In the genomic region with DNA sequence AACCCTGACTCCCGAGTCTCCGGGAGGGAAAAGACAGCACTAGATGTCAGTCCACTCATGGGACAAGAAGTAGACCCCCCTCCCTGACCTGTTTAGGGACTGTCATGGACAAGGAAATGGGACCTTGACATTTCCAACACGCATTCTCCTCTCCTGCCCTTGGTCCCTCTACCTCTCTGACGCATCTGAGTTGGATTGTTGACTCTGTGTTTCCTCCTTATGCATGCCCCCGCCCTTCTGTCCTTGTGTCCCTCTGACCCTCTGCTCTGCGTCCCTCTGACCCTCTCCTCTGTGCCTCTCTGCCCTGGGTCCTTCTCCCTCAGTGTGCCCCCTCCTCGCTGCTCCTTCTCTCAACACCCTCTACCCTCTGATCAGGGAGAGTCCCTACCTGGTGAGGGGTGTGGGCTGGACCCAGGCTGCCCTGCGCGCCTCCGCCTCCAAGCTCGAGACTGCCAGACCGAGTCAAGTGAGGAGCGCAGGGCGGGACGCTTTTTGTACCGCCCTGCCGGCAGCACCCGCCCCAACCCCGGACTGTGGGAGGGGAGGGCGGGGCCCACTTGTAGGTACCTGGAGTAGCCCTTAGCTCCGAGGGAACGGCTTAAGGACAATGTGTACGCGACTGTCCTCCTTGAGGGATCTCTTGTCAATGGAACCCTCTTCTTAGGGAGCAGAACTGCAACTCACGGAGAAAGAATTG, we compare ENCODE assay signal across 8 mouse cellular contexts. TPM values are rescaled to one million over a fixed set of nuclear protein-coding genes. Genes with fewer than 3 reads are reported as not detected.
DNase-seq lines count a peak whose midpoint lies in the region; ATAC-seq lines count a peak whose summit lies in the region.

No protein-coding gene starts in this region.

- peaks cover 15% of the 10 kb centered on the region; the same call in 1 of the 2 replicates for H3K4me1 ChIP-seq in forebrain, embryonic 11.5 days (replicated peaks; ENCODE audit: control insufficient read depth, insufficient read depth, low read length)
- peaks cover 48% of the 10 kb centered on the region for H3K4me1 ChIP-seq in limb, embryonic 13.5 days
- H3K4me1 ChIP-seq in midbrain, embryonic 14.5 days (ENCODE audit: control insufficient read depth, insufficient read depth, low read length): 0 out of 2 replicates have a peak, but pooled peaks cover 7% of the 10 kb centered on the region

- H3K9me3 ChIP-seq in forebrain, embryonic 11.5 days (ENCODE audit: control insufficient read depth, low read length): no peaks in the 10 kb centered on the region
- H3K9me3 ChIP-seq in limb, embryonic 13.5 days: no peaks in the 10 kb centered on the region
- H3K9me3 ChIP-seq in midbrain, embryonic 14.5 days (ENCODE audit: control insufficient read depth, low read length): no peaks in the 10 kb centered on the region

- peak overlapping the region; percentile 16 for H3K4me3 ChIP-seq in forebrain, embryonic 11.5 days (ENCODE audit: low read depth, low read length)
- H3K4me3 ChIP-seq in limb, embryonic 13.5 days: peak overlapping the region; percentile 30
- H3K4me3 ChIP-seq in midbrain, embryonic 14.5 days (replicated peaks; ENCODE audit: low read depth, low read length): no peak overlapping the region

- peak; percentile 89 for DNase-seq in 3134 (ENCODE audit: extremely low read depth, insufficient read length, low spot score)
- DNase-seq in adrenal gland, adult 18-20 months (ENCODE audit: low spot score in 2 of 2): peak; percentile 72 to 73
- DNase-seq in forebrain, embryonic 11.5 days (ENCODE audit: low spot score): no peak
- DNase-seq in midbrain, embryonic 14.5 days: no peak
- peak; percentile 84 for DNase-seq in urinary bladder, postnatal 14 days (ENCODE audit: low spot score)
- DNase-seq in frontal cortex, adult 2 months (ENCODE audit: extremely low spot score in 1 of 2, low spot score in 1 of 2): no peak

- no peaks in the 10 kb centered on the region for H3K36me3 ChIP-seq in forebrain, embryonic 11.5 days (ENCODE audit: control insufficient read depth, insufficient read depth, low read length)
- no peaks in the 10 kb centered on the region for H3K36me3 ChIP-seq in limb, embryonic 13.5 days
- no peaks in the 10 kb centered on the region for H3K36me3 ChIP-seq in midbrain, embryonic 14.5 days (ENCODE audit: control insufficient read depth, insufficient read depth, low read length)

- no peak overlapping the region for H3K27ac ChIP-seq in forebrain, embryonic 11.5 days (ENCODE audit: low read depth, low read length)
- no peak overlapping the region for H3K27ac ChIP-seq in limb, embryonic 13.5 days
- no peak overlapping the region for H3K27ac ChIP-seq in midbrain, embryonic 14.5 days (replicated peaks; ENCODE audit: low read depth, low read length)

- H3K27me3 ChIP-seq in forebrain, embryonic 11.5 days (ENCODE audit: control insufficient read depth, insufficient read depth, low read length): peaks cover 21% of the 10 kb centered on the region
- H3K27me3 ChIP-seq in limb, embryonic 13.5 days: peaks cover 29% of the 10 kb centered on the region
- peaks cover 14% of the 10 kb centered on the region for H3K27me3 ChIP-seq in midbrain, embryonic 14.5 days (ENCODE audit: control insufficient read depth, insufficient read depth, low read length)

- H3K4me2 ChIP-seq in forebrain, embryonic 11.5 days (ENCODE audit: low read depth, low read length, severe bottlenecking): peak overlapping the region; percentile 48
- H3K4me2 ChIP-seq in limb, embryonic 13.5 days (replicated peaks): peak overlapping the region; percentile 65
- H3K4me2 ChIP-seq in midbrain, embryonic 14.5 days (ENCODE audit: low read length): peak overlapping the region; percentile 33

- H3K9ac ChIP-seq in forebrain, embryonic 11.5 days (ENCODE audit: low read length): peak overlapping the region; percentile 27; the same call in 1 of the 2 replicates
- no peak overlapping the region for H3K9ac ChIP-seq in limb, embryonic 13.5 days
- H3K9ac ChIP-seq in midbrain, embryonic 14.5 days (replicated peaks; ENCODE audit: low read length): no peak overlapping the region

- WGBS in forebrain, embryonic 11.5 days: 5% methylated on average over 25 of the region's 25 CpGs
- WGBS in limb, embryonic 13.5 days: 3% methylated on average over 25 of the region's 25 CpGs
- 4% methylated on average over 25 of the region's 25 CpGs for WGBS in midbrain, embryonic 14.5 days

- peak; percentile 39 for ATAC-seq in forebrain, embryonic 11.5 days (replicated peaks; ENCODE audit: low FRiP score)
- ATAC-seq in hematopoietic stem cell, adult 5-6 weeks (replicated peaks in 1 of 2; ENCODE audit: insufficient read depth in 1 of 2, low FRiP score in 2 of 2, low TSS enrichment in 1 of 2, low read depth in 1 of 2, poor library complexity in 2 of 2, severe bottlenecking in 2 of 2): peak; percentile 68 to 73
- peak; percentile 32; the same call in 1 of the 2 replicates for ATAC-seq in limb, embryonic 13.5 days (ENCODE audit: low FRiP score, low read depth)
- ATAC-seq in midbrain, embryonic 14.5 days (ENCODE audit: low FRiP score, low TSS enrichment): no peak

RNA-seq across cellular contexts. Expression of gene Tinagl1, which starts 0.4 kb away (rescaled TPM):
- total RNA-seq in adrenal gland, adult 18-20 months (2021): 100 to 1,000 TPM; 133 to 239 TPM
- polyA plus RNA-seq in forebrain, embryonic 11.5 days (2014; fragmentation: Nextera tagmentation; extraction: Ambion mirVana): 7.6 and 7.9 TPM in 2 replicates
- 2.3 and 6.8 TPM in 2 replicates for total RNA-seq in hematopoietic stem cell, adult 5-6 weeks (2017)
- polyA plus RNA-seq in limb, embryonic 13.5 days (2015; fragmentation: Nextera tagmentation; extraction: Ambion mirVana): 13.5 and 14.0 TPM in 2 replicates
- polyA plus RNA-seq in midbrain, embryonic 14.5 days (2014; fragmentation: Nextera tagmentation; extraction: Ambion mirVana): 1.2 and 1.7 TPM in 2 replicates
- 12.1 and 14.4 TPM in 2 replicates for polyA plus RNA-seq in frontal cortex, adult 2 months (2012; rRNA removed)

RNA-seq across cellular contexts. Expression of gene Hcrtr1, which starts 35.3 kb away (rescaled TPM):
- under 1 TPM; 0.46 to 0.77 TPM for total RNA-seq in adrenal gland, adult 18-20 months (2021)
- polyA plus RNA-seq in forebrain, embryonic 11.5 days (2014; fragmentation: Nextera tagmentation; extraction: Ambion mirVana): 0.27 and 0.28 TPM in 2 replicates
- total RNA-seq in hematopoietic stem cell, adult 5-6 weeks (2017): not detected in 2 replicates
- not detected in 2 replicates for polyA plus RNA-seq in limb, embryonic 13.5 days (2015; fragmentation: Nextera tagmentation; extraction: Ambion mirVana)
- 1.6 TPM in 2 replicates for polyA plus RNA-seq in midbrain, embryonic 14.5 days (2014; fragmentation: Nextera tagmentation; extraction: Ambion mirVana)
- polyA plus RNA-seq in frontal cortex, adult 2 months (2012; rRNA removed): 2.8 and 3.9 TPM in 2 replicates

RNA-seq across cellular contexts. Expression of gene Gm853, which starts 47.7 kb away (rescaled TPM):
- total RNA-seq in adrenal gland, adult 18-20 months (2021): not detected
- polyA plus RNA-seq in forebrain, embryonic 11.5 days (2014; fragmentation: Nextera tagmentation; extraction: Ambion mirVana): 0.39 TPM in 1 of 2 replicates, not detected in the other
- not detected in 2 replicates for total RNA-seq in hematopoietic stem cell, adult 5-6 weeks (2017)
- polyA plus RNA-seq in limb, embryonic 13.5 days (2015; fragmentation: Nextera tagmentation; extraction: Ambion mirVana): not detected in 2 replicates
- polyA plus RNA-seq in midbrain, embryonic 14.5 days (2014; fragmentation: Nextera tagmentation; extraction: Ambion mirVana): not detected in 2 replicates
- not detected in 2 replicates for polyA plus RNA-seq in frontal cortex, adult 2 months (2012; rRNA removed)

Comparison
In these comparisons a context has a peak if more than half of its experiments do, and no peak if none do; other contexts are left out.
1. DNase-seq: peak in 3134 (single experiment), adrenal gland, adult 18-20 months (2 of 2) and urinary bladder, postnatal 14 days (single experiment); none in forebrain, embryonic 11.5 days (single experiment), midbrain, embryonic 14.5 days (single experiment) and frontal cortex, adult 2 months (0 of 2).
2. Peak in every context shown above with its lines, with median percentiles within 50 percentile points of each other: H3K4me2 ChIP-seq.